Mouse (Mus musculus): ENCODE measurements around the gene Gm5346.
"Not testable (repeated sequence)": the region's sequence is repeated elsewhere in the genome, so short reads cannot be mapped to it uniquely, and the experiment has no call there.

Gene Gm5346

DNA sequence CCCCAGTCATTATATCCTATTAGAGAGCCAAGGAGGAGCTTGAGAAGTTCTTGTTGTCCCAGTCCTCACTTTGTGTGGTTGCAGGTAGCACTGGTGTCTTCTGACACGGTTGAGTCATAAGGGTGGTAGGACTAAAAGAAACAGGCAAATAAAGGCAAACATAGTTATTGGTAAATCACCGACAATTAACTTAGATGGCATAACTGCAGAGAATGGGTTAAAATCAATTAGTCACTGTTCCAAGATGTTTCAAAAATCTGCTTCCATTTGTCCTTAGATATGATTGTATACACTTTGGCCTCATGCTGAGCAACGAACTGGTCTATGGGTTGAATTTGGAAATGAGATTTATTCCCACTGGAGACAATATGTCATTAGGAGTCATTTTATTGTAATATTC, at the start of gene Gm5346:
Gene Gm5346, minus strand, starts transcription at position 101 of the 400 bp plus-strand sequence.
- CTCF ChIA-PET, result no interaction called here

DNA sequence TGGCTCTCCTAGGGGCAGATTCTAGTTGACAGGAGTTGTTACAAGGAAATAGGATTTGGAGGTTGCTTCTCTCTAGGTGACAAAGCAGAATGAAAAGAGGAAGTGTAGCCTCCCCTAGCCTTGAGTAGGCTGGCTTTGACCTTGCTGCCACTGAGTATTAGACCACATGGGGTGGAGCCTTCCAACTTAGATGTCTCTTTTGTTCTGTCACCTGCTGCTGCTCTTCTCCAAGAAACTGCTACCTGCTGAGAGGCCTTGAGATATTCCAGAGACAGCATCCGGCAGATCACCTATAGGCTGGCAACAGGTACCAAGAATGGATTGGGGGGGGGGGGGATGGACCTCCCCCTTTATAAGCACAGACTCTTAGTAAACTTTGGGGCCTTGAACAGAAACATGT, 11.0 kb downstream of the Gm5346 start:
- CTCF ChIA-PET, result no interaction called here

DNA sequence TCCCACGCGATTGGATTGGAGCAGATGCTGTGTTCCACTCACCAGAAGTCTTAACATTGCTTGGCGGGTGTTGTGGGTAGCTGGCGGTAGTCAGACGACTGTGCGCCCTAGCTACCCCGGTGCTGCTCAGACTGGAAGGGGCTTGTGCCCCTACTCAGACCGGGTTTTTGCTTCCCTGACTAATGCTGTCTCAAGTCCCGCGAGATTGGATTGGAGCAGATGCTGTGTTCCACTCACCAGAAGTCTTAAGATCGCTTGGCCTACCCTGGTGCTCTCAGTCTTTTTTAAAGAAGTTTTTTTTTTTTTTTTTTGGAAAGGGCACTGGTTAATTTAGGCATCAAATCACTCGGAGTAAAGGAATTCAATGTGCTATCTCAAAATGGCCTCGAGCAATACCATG, 23.4 kb downstream of the Gm5346 start:
- CTCF ChIA-PET, result not testable (repeated sequence)

DNA sequence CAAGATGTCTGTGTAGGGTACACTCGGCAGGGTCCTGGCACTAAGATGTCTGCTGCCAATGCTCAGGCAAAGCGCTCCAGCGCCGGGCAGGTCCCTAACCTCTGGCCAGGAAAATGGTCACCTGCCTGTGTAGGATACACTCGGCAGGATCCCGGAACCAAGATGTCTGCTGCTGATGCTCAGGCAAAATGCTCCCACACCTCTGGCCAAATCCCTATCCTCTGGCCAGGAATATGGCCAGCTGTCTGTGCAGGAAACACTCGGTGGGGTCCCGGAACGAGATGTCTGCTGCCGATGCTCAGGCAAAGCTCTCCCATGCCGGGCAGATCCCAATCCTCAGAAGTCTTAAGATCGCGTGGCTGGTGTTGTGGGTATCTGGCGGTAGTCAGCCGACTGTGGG, 23.9 kb downstream of the Gm5346 start:
- CTCF ChIA-PET, result not testable (repeated sequence)

- CTCF ChIA-PET, result not testable (repeated sequence)
Observed at GRCm38 (mm10) chr8:43576607-43577006, 50.5 kb downstream of the Gm5346 start, which contains the start of gene Adam26a. TSS of gene Adam26a (minus strand) at chr8:43576707.

Measured in spleen, embryonic (tissue).